13 mouse cellular contexts compared by ENCODE assay signal in genomic region chr16:38370633-38371374, GRCm38 (mm10). TPM values are rescaled to one million over a fixed set of nuclear protein-coding genes. Genes with fewer than 3 reads are reported as not detected.
DNase-seq lines count a peak whose midpoint lies in the region; ATAC-seq lines count a peak whose summit lies in the region.
"Had no signal": no experiment of that assay in that cellular context is flagged by ENCODE, and none has a peak within 500 bp of the region (broad histone marks: within the 10 kb centered on the region; RNA-seq: fewer than 3 reads in every experiment).

No protein-coding gene starts in this region.

- no peaks in the 10 kb centered on the region for H3K9me3 ChIP-seq in embryonic facial prominence, embryonic 10.5 days
- no peaks in the 10 kb centered on the region for H3K9me3 ChIP-seq in heart, embryonic 13.5 days
- no peaks in the 10 kb centered on the region for H3K9me3 ChIP-seq in liver, embryonic 13.5 days (replicated peaks)
- H3K9me3 ChIP-seq: neural tube, embryonic 12.5 days had no signal

- peak overlapping the region; percentile 35 for H3K27ac ChIP-seq in embryonic facial prominence, embryonic 10.5 days (replicated peaks)
- H3K27ac ChIP-seq in heart, embryonic 13.5 days (replicated peaks), result peak overlapping the region; percentile 60
- peak overlapping the region; percentile 97 for H3K27ac ChIP-seq in liver, embryonic 13.5 days
- H3K27ac ChIP-seq: neural tube, embryonic 12.5 days had no signal

- WGBS in embryonic facial prominence, embryonic 10.5 days, result 85% methylated on average over 8 of the region's 8 CpGs
- 66% methylated on average over 8 of the region's 8 CpGs for WGBS in heart, embryonic 13.5 days
- WGBS in liver, embryonic 13.5 days (ENCODE audit: insufficient replicate concordance), result 78% methylated on average over 8 of the region's 8 CpGs

- H3K9ac ChIP-seq in heart, embryonic 13.5 days, result peak overlapping the region; percentile 70
- peak overlapping the region; percentile 84 for H3K9ac ChIP-seq in liver, embryonic 13.5 days
- H3K9ac ChIP-seq: neural tube, embryonic 12.5 days had no signal

- H3K36me3 ChIP-seq in embryonic facial prominence, embryonic 10.5 days (replicated peaks), result no peaks in the 10 kb centered on the region
- H3K36me3 ChIP-seq in heart, embryonic 13.5 days, result peaks cover 76% of the 10 kb centered on the region
- no peaks in the 10 kb centered on the region for H3K36me3 ChIP-seq in liver, embryonic 13.5 days
- H3K36me3 ChIP-seq: neural tube, embryonic 12.5 days had no signal

- H3K27me3 ChIP-seq in embryonic facial prominence, embryonic 10.5 days (replicated peaks; ENCODE audit: low read depth, poor library complexity, severe bottlenecking), result no peaks in the 10 kb centered on the region
- H3K27me3 ChIP-seq in heart, embryonic 13.5 days (replicated peaks), result no peaks in the 10 kb centered on the region
- no peaks in the 10 kb centered on the region for H3K27me3 ChIP-seq in liver, embryonic 13.5 days
- H3K27me3 ChIP-seq: neural tube, embryonic 12.5 days had no signal

- no peak overlapping the region for H3K4me3 ChIP-seq in embryonic facial prominence, embryonic 10.5 days
- no peak overlapping the region for H3K4me3 ChIP-seq in heart, embryonic 13.5 days
- peak overlapping the region; percentile 68 for H3K4me3 ChIP-seq in liver, embryonic 13.5 days (replicated peaks)
- H3K4me3 ChIP-seq: neural tube, embryonic 12.5 days had no signal

- H3K4me2 ChIP-seq in heart, embryonic 13.5 days, result peak overlapping the region; percentile 59
- peak overlapping the region; percentile 67 for H3K4me2 ChIP-seq in liver, embryonic 13.5 days
- H3K4me2 ChIP-seq: neural tube, embryonic 12.5 days had no signal

- peaks cover 20% of the 10 kb centered on the region for H3K4me1 ChIP-seq in embryonic facial prominence, embryonic 10.5 days
- peaks cover 77% of the 10 kb centered on the region for H3K4me1 ChIP-seq in heart, embryonic 13.5 days
- peaks cover 82% of the 10 kb centered on the region for H3K4me1 ChIP-seq in liver, embryonic 13.5 days (replicated peaks)
- H3K4me1 ChIP-seq: neural tube, embryonic 12.5 days had no signal

- ATAC-seq in heart, embryonic 13.5 days (ENCODE audit: extremely low read depth, insufficient number of reproducible peaks, low FRiP score, low TSS enrichment), result no peak
- no peak for ATAC-seq in liver, embryonic 13.5 days (ENCODE audit: low read depth)
- ATAC-seq: forebrain, embryonic 14.5 days; hindbrain, embryonic 16.5 days had no signal

- intact Hi-C loops in heart, postnatal 25 days (cut with DNase I), result no loop called here
- intact Hi-C loops in left cerebral cortex, postnatal 14 days (cut with DNase I), result loop anchor here (10.0 kb wide), 1 partner anchor 114 kb away; no protein-coding TSS in a partner anchor

- DNase-seq in heart, adult 18-20 months, result peak; percentile 39 to 61
- DNase-seq in heart, postnatal 25 days (ENCODE audit: low spot score), result no peak
- no peak for DNase-seq in embryonic facial prominence, embryonic 10.5 days (ENCODE audit: low spot score)
- DNase-seq in liver, embryonic 13.5 days, result no peak
- no peak for DNase-seq in left cerebral cortex, postnatal 14 days (ENCODE audit: low spot score in 2 of 2)
- no peak for DNase-seq in kidney, adult 11 months
- DNase-seq in testis, postnatal 14 days (ENCODE audit: low spot score), result no peak
- DNase-seq: kidney, postnatal 4 days had no signal

RNA-seq across cellular contexts. Expression of gene Popdc2, which starts 8.8 kb away (rescaled TPM):
- 100 to 1,000 TPM; 515 to 590 TPM for total RNA-seq in heart, adult 18-20 months (2021)
- total RNA-seq in heart, postnatal 25 days (2021), result 100 to 1,000 TPM; 481 to 520 TPM
- 2.1 and 2.7 TPM in 2 replicates for polyA plus RNA-seq in embryonic facial prominence, embryonic 10.5 days (2016; fragmentation: Nextera tagmentation; extraction: Ambion mirVana)
- 298 and 317 TPM in 2 replicates for polyA plus RNA-seq in heart, embryonic 13.5 days (2015; fragmentation: Nextera tagmentation; extraction: Ambion mirVana)
- 22.3 and 24.2 TPM in 2 replicates for polyA plus RNA-seq in liver, embryonic 13.5 days (2015; fragmentation: Nextera tagmentation; extraction: Ambion mirVana)
- total RNA-seq in left cerebral cortex, postnatal 14 days (2021), result under 1 TPM; 0.64 to 0.89 TPM

RNA-seq across cellular contexts. Expression of gene Gm21987, which starts 24.0 kb away (rescaled TPM):
- total RNA-seq in heart, adult 18-20 months (2021), result 1 to 10 TPM in 1 of 2 experiments, not detected in 1; 1.4 TPM
- total RNA-seq in heart, postnatal 25 days (2021), result not detected
- not detected in 2 replicates for polyA plus RNA-seq in embryonic facial prominence, embryonic 10.5 days (2016; fragmentation: Nextera tagmentation; extraction: Ambion mirVana)
- polyA plus RNA-seq in heart, embryonic 13.5 days (2015; fragmentation: Nextera tagmentation; extraction: Ambion mirVana), result 5.1 and 5.7 TPM in 2 replicates
- not detected in 2 replicates for polyA plus RNA-seq in liver, embryonic 13.5 days (2015; fragmentation: Nextera tagmentation; extraction: Ambion mirVana)
- not detected for total RNA-seq in left cerebral cortex, postnatal 14 days (2021)
- total RNA-seq: left cerebral cortex, postnatal 36 days had no signal
- polyA plus RNA-seq: forebrain, embryonic 14.5 days; hindbrain, embryonic 16.5 days; neural tube, embryonic 12.5 days had no signal

RNA-seq across cellular contexts. Expression of gene Cox17, which starts 24.0 kb away (rescaled TPM):
- total RNA-seq in heart, adult 18-20 months (2021), result 100 to 1,000 TPM; 345 to 380 TPM
- 100 to 1,000 TPM; 261 to 277 TPM for total RNA-seq in heart, postnatal 25 days (2021)
- polyA plus RNA-seq in embryonic facial prominence, embryonic 10.5 days (2016; fragmentation: Nextera tagmentation; extraction: Ambion mirVana), result 128 and 133 TPM in 2 replicates
- polyA plus RNA-seq in heart, embryonic 13.5 days (2015; fragmentation: Nextera tagmentation; extraction: Ambion mirVana), result 237 and 277 TPM in 2 replicates
- polyA plus RNA-seq in liver, embryonic 13.5 days (2015; fragmentation: Nextera tagmentation; extraction: Ambion mirVana), result 331 and 350 TPM in 2 replicates
- 10 to 100 TPM; 88.0 to 89.4 TPM for total RNA-seq in left cerebral cortex, postnatal 14 days (2021)

RNA-seq across cellular contexts. Expression of gene Maats1, which starts 28.9 kb away (rescaled TPM):
- total RNA-seq in heart, adult 18-20 months (2021), result under 1 TPM in 1 of 2 experiments, not detected in 1; 0.13 TPM
- not detected for total RNA-seq in heart, postnatal 25 days (2021)
- 0.17 and 0.19 TPM in 2 replicates for polyA plus RNA-seq in embryonic facial prominence, embryonic 10.5 days (2016; fragmentation: Nextera tagmentation; extraction: Ambion mirVana)
- 0.16 TPM in 1 of 2 replicates, not detected in the other for polyA plus RNA-seq in heart, embryonic 13.5 days (2015; fragmentation: Nextera tagmentation; extraction: Ambion mirVana)
- 0.05 TPM in 1 of 2 replicates, not detected in the other for polyA plus RNA-seq in liver, embryonic 13.5 days (2015; fragmentation: Nextera tagmentation; extraction: Ambion mirVana)
- total RNA-seq in left cerebral cortex, postnatal 14 days (2021), result 1 to 10 TPM; 1.1 to 1.2 TPM

Comparison
In these comparisons a context has a peak if more than half of its experiments do, and no peak if none do; other contexts are left out.
1. DNase-seq: peak in heart, adult 18-20 months (2 of 2); none in heart, postnatal 25 days (single experiment), embryonic facial prominence, embryonic 10.5 days (single experiment), liver, embryonic 13.5 days (single experiment), left cerebral cortex, postnatal 14 days (0 of 2), kidney, adult 11 months (single experiment) and testis, postnatal 14 days (single experiment).
2. H3K27ac ChIP-seq: peak in every context shown above with its lines; median percentile 97 in liver, embryonic 13.5 days; 60 in heart, embryonic 13.5 days; 35 in embryonic facial prominence, embryonic 10.5 days.
3. RNA of gene Popdc2, which starts 8.8 kb away (total RNA-seq): 515 to 590 TPM in heart, adult 18-20 months and 481 to 520 TPM in heart, postnatal 25 days; 0.64 to 0.89 TPM in left cerebral cortex, postnatal 14 days; every median in the first group is over 100 times any median in the second.